Mouse (Mus musculus): ENCODE results near the gene C1d. TPM values are rescaled to one million over a fixed set of nuclear protein-coding genes. Genes with fewer than 3 reads are reported as not detected.

Gene C1d
- polyA plus RNA-seq, 1 experiment from 2014 or later, result 102 TPM

GRCm38 (mm10) chr11:17306007-17306891, 48.9 kb downstream of the C1d start:
- H3K4me3 ChIP-seq (ENCODE audit: low read length), result no peak overlapping the region
- no peak for ATAC-seq (ENCODE audit: low FRiP score, low TSS enrichment)
- no peak overlapping the region for H3K27ac ChIP-seq (ENCODE audit: low read depth, low read length)
- no peaks in the 10 kb centered on the region for H3K27me3 ChIP-seq (ENCODE audit: control insufficient read depth, insufficient read depth, low read length)
- no peaks in the 10 kb centered on the region for H3K4me1 ChIP-seq (ENCODE audit: control insufficient read depth, insufficient read depth, low read length)
- H3K36me3 ChIP-seq (ENCODE audit: control insufficient read depth, insufficient read depth, low read length), result no peaks in the 10 kb centered on the region
- 61% methylated on average over 8 of the region's 8 CpGs for WGBS
- no peak overlapping the region for H3K9ac ChIP-seq (ENCODE audit: low read depth, low read length)
- no peak overlapping the region for H3K4me2 ChIP-seq (replicated peaks; ENCODE audit: low read depth, low read length)
- no peaks in the 10 kb centered on the region for H3K9me3 ChIP-seq (ENCODE audit: control insufficient read depth, low read length)

- no peak overlapping the region for H3K4me2 ChIP-seq (replicated peaks; ENCODE audit: low read depth, low read length)
- H3K4me3 ChIP-seq (ENCODE audit: low read length), result no peak overlapping the region
- no peaks in the 10 kb centered on the region for H3K4me1 ChIP-seq (ENCODE audit: control insufficient read depth, insufficient read depth, low read length)
- H3K36me3 ChIP-seq (ENCODE audit: control insufficient read depth, insufficient read depth, low read length), result no peaks in the 10 kb centered on the region
- H3K9me3 ChIP-seq (ENCODE audit: control insufficient read depth, low read length), result no peaks in the 10 kb centered on the region
- no peak overlapping the region for H3K9ac ChIP-seq (ENCODE audit: low read depth, low read length)
- ATAC-seq (ENCODE audit: low FRiP score, low TSS enrichment), result no peak
- no peak overlapping the region for H3K27ac ChIP-seq (ENCODE audit: low read depth, low read length)
- H3K27me3 ChIP-seq (ENCODE audit: control insufficient read depth, insufficient read depth, low read length), result no peaks in the 10 kb centered on the region
These were observed 50.1 kb downstream of the C1d start for GRCm38 (mm10) chr11:17307457-17307856.

Other genes starting within 250 kb of the C1d start
- 31.0 and 33.2 TPM in 2 replicates for gene Cnrip1, start 206.0 kb upstream of the C1d start, polyA plus RNA-seq (2014; fragmentation: Nextera tagmentation; extraction: Ambion mirVana)
- gene Plek, start 205.2 kb upstream of the C1d start, polyA plus RNA-seq (2014; fragmentation: Nextera tagmentation; extraction: Ambion mirVana), result 1.3 and 2.0 TPM in 2 replicates
- gene Ppp3r1, start 98.3 kb upstream of the C1d start, polyA plus RNA-seq (2014; fragmentation: Nextera tagmentation; extraction: Ambion mirVana), result 61.8 and 89.3 TPM in 2 replicates
- gene Wdr92, start 75.5 kb upstream of the C1d start, polyA plus RNA-seq (2014; fragmentation: Nextera tagmentation; extraction: Ambion mirVana), result 28.8 and 31.2 TPM in 2 replicates
- 93.0 and 103 TPM in 2 replicates for gene Pno1, start 46.0 kb upstream of the C1d start, polyA plus RNA-seq (2014; fragmentation: Nextera tagmentation; extraction: Ambion mirVana)